Mouse (Mus musculus) 416B (cell line): ENCODE results near the gene Man1c1.
A peak's percentile ranks its signal among the peaks of the same experiment; 100 is the strongest.

Experiments used
- DNase-seq: peaks from one replicate; pipeline ENCODE4 v3.0.0; 2011; ENCODE audit warnings: low read depth

The Man1c1 gene

DNA sequence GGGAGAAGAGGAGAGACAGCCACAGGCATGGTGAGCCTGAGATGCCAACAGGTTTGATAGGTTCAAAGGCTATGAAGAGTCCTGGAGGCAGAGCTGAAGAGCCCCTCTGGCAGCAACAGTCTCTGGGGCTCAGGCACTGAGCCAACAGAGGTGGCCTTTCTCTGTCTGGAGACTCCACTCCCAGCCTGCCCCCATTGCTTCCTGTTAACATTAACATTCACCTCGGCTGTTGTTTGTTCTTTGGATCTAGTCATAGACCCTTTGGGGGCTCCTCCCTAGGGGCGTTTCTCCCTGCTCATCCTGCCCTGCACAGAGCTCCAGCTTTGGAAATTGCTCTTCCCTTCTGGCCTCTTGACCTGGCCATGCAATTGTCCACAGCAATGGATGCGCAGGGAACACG lies 20.9 kb upstream of the Man1c1 start:
- no peak for DNase-seq

DNA sequence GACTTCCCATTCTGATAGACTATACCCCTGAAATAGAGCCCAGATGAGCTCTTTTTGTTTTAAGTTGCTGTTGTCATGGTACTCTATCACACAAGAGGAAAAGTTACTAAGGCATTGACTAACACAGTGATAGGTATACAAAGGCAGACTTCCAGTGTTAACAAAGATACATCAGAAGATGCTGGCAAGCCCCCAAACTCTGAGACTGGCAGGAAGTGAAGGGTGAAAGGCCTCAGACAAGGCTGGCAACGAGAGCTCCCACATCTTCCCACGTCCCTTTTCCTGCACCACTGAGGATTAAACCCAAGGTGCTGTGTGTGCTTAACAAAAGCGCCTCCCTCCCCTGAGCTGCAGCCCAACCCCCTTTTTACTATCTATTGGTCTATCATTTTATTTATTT lies 19.2 kb upstream of the Man1c1 start:
- DNase-seq = no peak

DNA sequence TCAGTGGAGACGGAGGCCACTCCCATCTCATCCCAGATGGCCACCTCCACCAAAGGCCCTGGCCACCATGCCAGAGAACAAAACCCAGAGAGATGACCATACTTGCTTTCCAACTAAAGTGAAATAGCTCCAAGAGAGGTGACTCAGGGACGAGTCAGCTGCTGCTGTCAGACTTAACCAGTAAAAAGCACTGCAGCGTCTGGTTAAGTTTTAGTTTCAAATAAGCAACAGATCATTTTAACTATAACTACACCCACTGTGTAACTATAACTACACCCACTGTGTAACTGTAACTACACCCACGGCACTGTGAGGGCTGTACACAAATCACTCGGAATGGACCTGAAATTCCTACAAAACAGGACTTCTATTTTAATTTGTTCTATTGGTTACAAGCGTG lies 17.0 kb upstream of the Man1c1 start:
- DNase-seq = peak; percentile 34

DNA sequence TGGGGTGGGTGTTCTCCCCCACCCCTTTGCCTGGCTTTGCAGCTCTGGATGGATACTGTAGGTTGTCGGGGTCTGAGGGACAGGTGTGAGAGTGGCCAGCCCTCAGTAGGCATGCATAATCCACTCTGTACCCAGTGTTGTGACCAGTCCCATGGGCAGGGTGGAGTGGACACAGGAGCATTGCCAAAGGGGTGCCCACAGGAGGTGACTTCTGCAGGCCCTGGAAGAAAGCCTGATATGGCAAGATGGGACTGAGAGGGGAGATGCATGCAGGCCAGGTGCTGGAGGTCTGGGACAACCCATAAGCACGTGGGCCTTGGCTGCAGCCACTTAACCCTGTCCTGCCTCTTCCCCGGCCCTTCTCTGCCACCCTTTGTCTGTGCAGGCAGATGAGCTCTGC lies 16.3 kb upstream of the Man1c1 start:
- no peak for DNase-seq

DNA sequence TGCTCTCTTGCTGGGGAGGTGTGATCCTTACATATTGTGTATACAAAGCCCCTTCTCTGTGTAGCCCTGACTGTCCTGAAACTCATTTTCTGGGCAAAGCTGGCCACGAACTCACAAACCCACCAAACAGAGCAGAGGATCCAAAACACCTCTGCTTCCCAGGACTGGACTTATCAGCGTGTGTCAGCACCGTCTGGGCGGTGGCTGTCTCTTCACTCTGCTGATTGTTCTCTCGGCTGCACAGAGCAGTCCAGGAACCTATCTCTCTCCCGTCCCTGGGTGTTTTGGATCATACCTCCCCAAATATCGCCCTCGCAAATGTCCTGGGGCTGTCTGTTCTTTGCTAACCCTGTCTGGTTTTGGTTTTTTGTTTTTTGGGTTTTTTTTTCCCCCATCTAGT lies 15.4 kb upstream of the Man1c1 start:
- no peak for DNase-seq

DNA sequence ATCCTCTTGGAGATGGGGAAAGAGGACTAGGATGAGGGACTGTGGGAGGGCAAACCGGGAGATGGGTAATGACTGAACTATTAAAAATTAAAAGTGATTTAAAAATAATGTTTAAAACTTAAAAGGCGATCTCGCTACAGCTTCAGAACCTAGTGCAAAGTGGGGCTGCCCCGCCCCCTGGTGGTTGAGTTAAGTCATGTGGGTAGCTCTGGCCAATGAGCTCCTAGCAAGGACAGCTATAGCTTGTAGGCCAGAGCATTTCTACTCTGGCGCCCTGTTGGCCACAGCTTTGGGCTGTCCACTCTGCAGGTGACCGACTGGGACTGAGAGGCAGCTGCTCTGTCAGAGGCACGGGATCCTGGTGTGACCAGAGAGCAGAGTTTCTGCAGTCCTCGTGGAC lies 9.8 kb upstream of the Man1c1 start:
- peak; percentile 88 for DNase-seq

DNA sequence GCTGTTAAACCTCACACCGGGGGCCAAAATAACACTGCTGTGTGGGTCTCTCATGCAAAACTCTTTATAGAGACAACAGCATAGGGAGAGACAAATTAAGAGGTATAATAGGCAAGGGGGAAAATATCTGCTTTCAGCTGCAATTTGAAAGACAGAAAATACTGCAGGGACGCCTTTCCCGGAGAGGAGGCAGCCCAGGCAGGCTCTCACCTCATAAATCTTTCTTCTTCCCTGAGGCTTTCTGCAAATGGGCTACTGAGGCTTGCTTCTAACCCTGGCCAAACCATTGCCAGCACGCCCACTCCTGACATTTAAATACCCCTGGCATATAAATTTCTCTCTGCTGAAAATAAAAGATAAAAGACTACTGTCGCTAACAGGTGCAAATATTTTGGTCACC lies 1.2 kb upstream of the Man1c1 start:
- DNase-seq = no peak

DNA sequence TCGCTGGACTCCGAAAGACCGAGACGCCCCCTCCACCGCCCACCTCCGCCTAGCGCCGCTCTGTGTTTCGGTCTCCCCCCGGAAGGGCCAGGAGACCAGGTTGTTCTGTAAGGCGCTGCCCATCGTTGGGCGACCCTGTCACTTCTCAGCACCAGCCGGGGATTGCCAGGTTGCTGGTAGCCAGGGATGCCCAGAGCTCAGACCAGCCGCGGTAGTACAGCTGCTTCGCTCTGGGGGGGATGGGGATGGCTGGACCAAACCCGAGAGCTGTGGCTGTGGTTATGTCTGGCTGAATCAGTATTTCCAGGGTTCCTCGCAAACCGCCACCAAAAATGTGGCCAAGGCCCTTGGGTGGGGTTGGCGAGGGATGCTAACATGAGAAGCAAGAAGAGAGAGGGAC lies 500 bp upstream of the Man1c1 start:
- DNase-seq = no peak

DNA sequence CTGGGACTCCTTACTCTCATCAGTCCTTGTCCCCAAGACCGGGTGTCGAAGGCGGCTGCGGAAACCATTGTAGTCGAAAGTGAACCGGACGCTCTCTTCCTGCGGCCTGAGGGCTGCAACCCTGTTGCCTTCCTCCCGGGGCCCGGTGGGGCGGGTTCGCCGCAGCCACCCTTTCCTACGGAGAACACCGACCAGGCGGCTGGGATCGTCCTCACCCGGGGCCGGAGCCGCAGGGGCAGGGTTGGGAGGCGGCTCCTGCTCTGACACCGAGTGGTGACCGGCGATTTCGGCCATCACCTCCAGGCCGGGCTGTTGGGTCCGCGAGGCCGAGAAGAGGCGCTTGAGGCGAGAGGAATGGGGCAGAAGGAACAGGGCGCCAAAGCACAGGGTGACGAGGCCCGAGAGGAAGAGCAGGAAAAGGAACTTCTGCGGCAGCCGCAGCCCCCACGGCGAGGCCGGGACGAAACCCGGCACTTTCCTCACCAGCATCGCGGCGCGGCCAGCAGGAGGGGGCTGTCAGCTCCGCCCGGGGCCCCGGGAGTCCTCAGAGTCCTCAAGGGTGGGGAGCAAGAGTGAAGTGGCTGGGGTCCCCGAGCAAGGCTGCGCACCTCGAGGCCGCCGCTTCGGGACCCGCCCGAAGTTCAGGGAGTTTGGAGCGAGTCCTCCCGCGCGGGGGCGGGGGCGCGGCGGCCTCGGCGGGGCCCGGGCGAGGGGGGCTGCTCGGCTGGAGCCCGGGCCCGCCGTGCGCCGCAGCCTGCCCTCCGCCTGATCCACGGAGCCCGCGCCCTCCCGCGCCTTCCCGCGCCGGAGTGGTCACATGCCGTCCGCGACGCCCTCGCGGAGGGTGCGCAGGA lies 882 bp downstream of the Man1c1 start:
- DNase-seq = no peak

DNA sequence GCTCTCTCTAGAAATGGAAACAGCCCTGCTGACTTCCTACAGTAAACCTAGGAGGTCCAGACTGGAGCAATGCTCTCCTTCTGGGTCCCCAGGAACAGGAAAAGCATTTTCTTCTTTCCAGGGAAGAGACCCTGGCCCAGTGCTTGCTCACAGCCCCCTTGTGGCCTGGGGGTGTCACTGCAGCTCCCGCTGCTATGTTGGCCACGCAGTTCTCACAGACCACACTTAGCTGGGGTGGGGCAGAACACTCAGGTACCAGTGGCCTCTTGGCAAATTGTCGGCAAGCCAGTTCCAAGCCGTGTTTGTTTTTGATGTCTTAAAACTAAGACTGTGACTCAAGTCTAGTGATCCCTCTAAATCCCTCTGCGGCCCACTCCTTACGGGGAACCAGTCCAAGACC lies 2.2 kb downstream of the Man1c1 start:
- peak; percentile 19 for DNase-seq

DNA sequence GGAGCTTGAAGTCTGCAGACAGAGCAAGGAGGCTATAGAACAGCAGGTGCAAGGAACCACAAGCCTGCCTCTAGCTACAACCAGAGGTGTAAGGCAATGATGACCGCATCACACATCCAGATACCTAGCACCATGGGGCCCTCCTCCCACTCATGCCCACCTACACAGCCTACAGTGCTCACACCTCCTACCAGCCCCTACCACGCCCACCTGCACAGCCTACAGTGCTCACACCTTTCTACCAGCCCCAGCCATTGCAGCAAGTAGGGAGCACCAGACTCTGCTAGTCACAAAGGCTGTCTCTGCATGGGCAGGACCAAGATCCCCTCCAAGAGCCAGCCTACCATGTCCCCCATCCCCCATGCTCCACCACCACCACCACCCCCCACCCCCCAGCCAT lies 3.2 kb downstream of the Man1c1 start:
- no peak for DNase-seq

DNA sequence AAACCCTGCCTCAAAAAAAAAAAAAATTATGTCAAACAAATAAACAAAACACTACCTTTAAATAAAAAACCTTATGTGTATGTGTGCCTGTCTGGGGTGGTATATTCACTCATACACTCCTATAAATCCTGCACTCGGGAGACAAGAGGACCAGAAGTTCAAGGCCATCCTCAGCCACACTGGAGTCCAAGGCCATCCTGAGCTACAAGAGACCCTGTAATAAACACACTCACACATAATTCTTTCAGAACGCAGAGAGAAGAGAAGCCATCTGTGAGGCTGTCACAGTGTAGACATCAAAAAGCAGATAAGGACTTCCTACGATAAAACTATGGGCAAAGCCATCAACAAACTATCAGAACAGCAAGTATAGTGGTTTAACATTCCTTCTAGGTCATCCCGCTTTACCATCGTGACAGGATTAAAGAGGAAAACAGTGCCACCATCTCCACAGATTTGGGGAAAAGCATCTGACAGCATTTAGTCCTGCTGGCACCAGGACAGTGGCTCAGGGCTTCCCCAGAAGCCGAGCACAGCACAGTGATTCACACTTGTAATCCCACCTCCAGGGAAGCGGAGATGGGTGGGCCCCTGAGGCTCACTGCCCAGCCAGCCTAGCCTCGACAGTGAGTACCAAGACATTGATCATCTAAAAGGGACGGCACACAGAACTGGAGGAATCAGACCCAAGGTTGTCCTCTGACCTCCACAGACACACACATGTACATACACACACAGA lies 10.7 kb downstream of the Man1c1 start:
- DNase-seq = no peak

DNA sequence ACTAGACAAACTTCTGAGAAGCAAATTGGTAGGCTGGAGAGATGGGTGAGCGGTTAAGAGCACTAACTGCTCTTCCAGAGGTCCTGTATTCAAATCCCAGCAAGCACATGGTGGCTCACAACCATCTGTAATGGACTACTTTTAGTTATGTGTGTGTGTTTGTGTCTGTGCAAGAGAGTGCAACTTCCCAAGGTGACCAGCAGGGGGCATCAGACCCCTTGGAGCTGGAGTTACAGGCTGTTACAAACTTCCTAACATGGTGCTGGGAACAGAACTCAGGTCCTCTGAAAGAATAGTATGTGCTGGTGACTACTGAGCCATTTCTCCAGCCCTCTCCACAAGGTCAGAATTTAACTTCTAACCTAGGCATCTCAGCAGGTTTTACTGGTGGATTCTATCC lies 11.7 kb downstream of the Man1c1 start:
- no peak for DNase-seq

DNA sequence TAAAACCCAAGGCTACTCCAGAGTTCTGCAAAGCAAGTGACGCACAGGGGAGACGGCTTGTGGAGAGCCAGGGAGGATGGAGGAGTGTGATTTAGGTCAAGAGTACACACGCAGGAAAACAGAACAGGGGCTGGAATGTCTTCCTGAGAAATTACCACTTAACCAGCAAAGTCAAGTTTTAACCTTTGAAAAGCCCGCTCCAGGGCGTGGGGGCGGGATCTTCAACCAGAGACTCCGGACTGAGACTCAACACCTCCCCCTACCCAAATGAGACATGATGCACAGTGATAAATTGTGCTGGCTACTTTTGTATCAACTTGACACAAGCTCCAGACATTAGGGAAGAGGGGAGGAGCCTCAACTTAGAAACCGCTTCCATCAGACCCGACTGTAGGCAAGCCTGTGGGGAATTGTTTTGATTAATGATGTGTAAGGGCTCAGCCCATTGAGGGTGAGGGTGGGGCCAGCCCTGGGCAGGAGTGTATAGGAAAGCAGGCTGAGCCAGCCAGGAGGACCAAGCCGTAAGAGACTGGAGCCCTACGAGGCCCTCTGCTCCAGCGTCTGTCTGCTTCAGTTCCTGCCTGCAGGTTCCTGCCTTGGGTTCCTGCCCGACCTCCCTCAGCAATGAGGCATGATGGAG lies 17.9 kb downstream of the Man1c1 start:
- DNase-seq = no peak

DNA sequence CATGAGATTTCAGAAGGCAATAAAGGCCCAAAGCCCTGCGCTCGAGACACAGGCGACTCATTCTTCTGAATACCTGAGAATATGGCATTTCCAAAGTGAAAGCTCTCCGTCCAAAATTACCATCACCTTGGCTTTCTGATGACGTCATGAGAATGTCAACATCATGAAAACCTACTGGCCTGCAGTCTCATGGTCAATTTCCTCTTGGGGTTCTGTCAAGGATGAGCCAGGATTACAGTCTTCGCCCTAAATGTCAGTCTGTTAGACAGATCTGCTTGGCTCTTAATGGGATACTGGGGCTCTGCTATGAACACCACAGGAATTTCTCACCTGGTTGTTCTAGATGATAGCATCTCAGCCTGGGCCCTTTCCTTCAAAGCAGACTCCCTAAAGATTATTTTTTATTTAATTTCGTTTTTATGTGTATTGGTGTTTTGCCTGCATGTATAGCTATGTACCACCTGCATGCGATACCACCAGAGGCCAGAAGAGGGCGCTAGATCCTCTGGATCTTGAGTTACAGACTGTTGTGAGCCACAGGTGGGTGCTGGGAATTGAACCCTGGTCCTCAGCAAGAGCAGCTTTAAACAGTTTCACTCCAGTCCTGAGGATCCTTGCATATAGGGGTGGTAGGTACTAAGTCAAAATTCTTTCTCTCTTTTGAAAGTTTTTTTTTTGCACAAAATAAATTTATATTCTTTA lies 19.3 kb downstream of the Man1c1 start:
- no peak for DNase-seq

DNA sequence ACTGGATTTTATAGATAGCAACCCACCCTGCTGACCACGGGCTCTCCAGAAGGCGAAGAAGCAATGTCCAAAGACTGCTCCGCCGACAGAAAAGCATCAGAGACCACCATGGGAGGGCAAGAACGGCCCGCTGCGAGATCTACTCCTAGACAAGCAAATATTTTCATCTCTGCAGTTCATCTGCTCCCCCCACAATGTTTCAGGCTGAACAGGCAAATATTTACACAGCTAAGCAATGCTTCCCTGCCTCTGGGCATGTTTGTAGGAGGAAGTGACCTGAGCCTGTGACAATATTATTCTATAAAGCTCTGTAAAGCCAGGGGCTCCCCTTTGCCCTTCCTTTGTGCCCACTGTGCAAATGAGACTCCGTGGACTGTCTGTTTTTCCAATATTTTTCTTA lies 20.2 kb downstream of the Man1c1 start:
- no peak for DNase-seq

DNA sequence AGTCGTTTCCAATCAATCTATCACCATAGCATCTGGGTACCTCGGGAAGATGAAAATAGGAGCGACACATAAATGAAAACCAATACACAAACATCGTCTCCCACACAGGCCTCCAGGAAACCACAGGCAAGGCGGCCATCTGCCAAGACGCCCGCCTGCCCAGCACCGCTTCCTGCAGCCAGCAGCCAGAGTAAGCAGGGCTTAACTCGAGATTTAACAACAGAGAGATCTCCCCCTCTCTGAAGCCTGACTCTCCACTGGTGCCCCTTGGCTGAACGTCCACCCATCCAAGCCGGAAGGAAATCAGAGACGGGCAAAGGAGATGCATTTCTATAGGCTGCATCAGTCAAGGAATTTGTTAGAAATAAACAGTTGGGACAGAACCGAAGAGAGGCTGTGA lies 21.1 kb downstream of the Man1c1 start:
- peak; percentile 85 for DNase-seq

DNA sequence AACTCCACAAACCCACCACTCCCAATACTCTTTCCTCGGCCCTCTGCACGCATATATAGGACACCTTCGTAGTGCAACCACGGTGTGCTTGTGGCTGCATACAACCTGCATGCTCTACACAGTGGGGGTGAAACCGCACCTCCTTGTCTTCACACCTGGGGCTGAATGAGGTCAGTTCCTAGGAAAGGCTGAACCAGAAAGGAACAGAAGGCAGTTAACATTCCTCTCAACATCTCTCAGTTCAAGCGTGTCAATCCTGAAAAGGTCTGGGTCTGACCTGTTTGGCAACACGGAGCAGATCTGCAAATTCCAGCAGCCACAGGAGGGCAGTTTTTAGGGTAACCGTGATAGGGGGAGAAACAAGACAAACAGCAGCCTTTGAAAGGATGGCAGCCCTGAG lies 21.7 kb downstream of the Man1c1 start:
- DNase-seq = no peak

DNA sequence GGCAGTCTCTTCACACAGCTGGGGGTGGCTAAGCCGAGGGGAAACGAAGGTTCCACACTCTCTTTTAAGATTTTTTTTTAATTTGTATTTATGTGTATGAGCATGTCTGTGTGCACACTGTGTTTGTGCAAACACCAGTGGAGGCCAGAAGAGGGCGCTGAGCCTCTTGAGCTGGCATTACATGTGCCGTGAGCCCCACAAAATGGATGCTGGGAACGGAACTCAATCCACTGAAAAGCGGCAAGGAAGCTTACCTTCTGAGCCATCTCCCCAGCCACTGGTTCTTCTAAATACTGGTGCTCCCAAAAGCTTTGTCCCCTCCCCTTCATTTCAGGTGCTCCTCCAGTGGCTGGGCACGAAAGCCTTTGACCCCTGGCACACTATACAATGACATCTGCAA lies 22.3 kb downstream of the Man1c1 start:
- no peak for DNase-seq

DNA sequence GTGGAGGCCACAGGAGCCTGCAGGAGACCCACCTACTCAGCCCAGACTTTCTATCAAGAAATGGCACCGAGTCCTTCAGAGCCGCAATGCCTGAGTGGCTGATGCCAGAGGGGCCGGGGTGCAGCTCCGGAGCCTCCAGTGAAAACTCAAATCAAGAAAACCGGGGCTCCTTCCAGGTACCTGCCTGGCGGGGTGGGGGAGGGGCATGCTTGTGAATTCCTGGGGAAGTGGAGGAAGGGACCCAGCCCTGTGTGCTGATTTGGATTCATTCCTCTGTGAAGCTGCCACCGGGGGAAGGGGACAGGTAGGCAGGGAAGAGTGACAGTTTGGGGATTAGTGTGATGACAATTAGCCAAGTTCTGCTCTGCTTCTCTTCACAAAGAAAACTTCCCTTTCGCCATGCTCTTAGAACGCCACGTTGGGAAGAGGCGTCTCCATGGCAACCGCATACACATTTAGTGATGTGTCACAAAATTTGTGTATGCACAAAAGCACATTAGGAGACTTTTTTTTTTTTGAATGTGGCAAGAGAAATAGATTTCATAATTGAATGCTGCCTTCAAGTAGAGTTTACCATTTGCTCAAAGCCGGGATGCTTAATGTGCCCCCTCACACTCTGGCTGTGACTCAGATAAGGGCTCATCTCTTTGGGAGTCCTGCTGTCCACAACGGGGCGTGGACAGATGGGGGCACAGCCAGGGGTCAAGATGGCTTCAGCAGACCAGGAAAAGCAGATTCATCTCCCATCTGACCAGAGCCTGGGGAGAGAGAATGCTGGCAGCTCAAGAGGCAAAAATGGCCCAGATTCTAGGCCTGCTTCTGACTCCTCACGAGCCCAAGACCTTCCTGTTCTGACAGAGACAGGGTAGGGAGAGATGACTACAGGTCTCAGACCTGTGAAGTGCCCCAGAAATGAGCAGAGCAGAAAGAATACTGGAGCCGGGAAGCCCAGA lies 26.3 kb downstream of the Man1c1 start:
- DNase-seq = no peak

DNA sequence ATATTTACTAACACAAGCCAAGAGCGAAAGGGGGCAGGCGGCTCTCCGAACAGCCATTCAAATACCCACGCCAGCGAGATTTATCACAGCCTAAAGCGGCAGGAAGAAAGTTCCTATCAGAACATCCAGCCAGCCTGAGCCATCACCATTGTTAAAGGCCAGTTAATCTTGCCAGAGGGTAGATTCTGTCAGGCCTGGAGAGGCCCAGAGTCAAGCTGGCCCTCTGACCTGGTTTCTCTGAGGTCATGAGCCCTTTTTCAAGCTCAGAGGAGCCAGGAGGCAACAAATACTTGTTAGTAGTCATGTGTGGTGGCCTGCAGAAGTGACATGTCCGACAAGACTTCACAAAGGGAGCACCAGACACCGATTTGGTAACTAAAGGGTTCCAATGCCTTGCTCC lies 28.3 kb downstream of the Man1c1 start:
- DNase-seq = no peak
